Mouse (Mus musculus) adrenal gland, adult (tissue): ENCODE data around the gene Pih1d1.

Experiments
- DNase-seq, 2 experiments: peaks; one replicate each; pipeline ENCODE4 v3.0.0; 2022 to 2023; ENCODE audit warnings: low spot score in 1 of 2; ENCODE audit not compliant: inconsistent age in 2 of 2

Gene Pih1d1

GRCm38 (mm10) chr7:45126147-45126843 is 27.8 kb upstream of the Pih1d1 start:
- DNase-seq, result peak; percentile 28 to 62

- peak; percentile 43 to 70 for DNase-seq
These were observed 27.0 kb upstream of the Pih1d1 start for GRCm38 (mm10) chr7:45126844-45127699.

- peak; percentile 11 to 64 for DNase-seq
These were observed 26.3 kb upstream of the Pih1d1 start for GRCm38 (mm10) chr7:45127700-45128224.

GRCm38 (mm10) chr7:45128624-45129246 is 25.4 kb upstream of the Pih1d1 start, which contains the start of gene Rpl13a:
Rpl13a (minus strand) TSS chr7:45128761.
- peak; percentile 99 for DNase-seq

GRCm38 (mm10) chr7:45129318-45129717 is 24.8 kb upstream of the Pih1d1 start:
- no peak for DNase-seq

GRCm38 (mm10) chr7:45129776-45130512 is 24.2 kb upstream of the Pih1d1 start:
- peak; percentile 26 to 43 for DNase-seq

- DNase-seq, result peak; percentile 24 to 30
These were observed 22.3 kb upstream of the Pih1d1 start for GRCm38 (mm10) chr7:45131850-45132249.

- DNase-seq, result peak in 1 of 2 experiments; percentile 15
These were observed 20.5 kb upstream of the Pih1d1 start for GRCm38 (mm10) chr7:45133446-45134159.

GRCm38 (mm10) chr7:45134544-45135026 is 19.5 kb upstream of the Pih1d1 start:
- peak; percentile 59 to 77 for DNase-seq

GRCm38 (mm10) chr7:45135370-45135769 is 18.7 kb upstream of the Pih1d1 start:
- DNase-seq, result peak; percentile 22 to 60

- DNase-seq, result peak; percentile 94 to 99
These were observed 18.0 kb upstream of the Pih1d1 start, which contains the start of the genes Gm45713 and Flt3l for GRCm38 (mm10) chr7:45135993-45136567. Gm45713 (minus strand) TSS chr7:45136231. Flt3l (minus strand) TSS chr7:45136432.

- no peak for DNase-seq
These were observed 16.7 kb upstream of the Pih1d1 start for GRCm38 (mm10) chr7:45137171-45138006.

GRCm38 (mm10) chr7:45138403-45138802 is 15.7 kb upstream of the Pih1d1 start:
- no peak for DNase-seq

GRCm38 (mm10) chr7:45139904-45140723 is 14.0 kb upstream of the Pih1d1 start:
- DNase-seq, result peak; percentile 77 to 90

- DNase-seq, result no peak
These were observed 12.8 kb upstream of the Pih1d1 start for GRCm38 (mm10) chr7:45141319-45141718.

GRCm38 (mm10) chr7:45141914-45142313 is 12.2 kb upstream of the Pih1d1 start:
- DNase-seq, result no peak

- DNase-seq, result no peak
These were observed 9.5 kb upstream of the Pih1d1 start for GRCm38 (mm10) chr7:45144368-45145174.
